Mouse (Mus musculus): Measurements from ENCODE around the gene Carm1.

Gene Carm1

GRCm38 (mm10) chr9:21617066-21617465 lies 70.4 kb downstream of the Carm1 start:
- DNase-seq: no peak

- no peak for DNase-seq
Observed at GRCm38 (mm10) chr9:21620229-21620628, 73.5 kb downstream of the Carm1 start.

GRCm38 (mm10) chr9:21622676-21623075 lies 76.0 kb downstream of the Carm1 start:
- DNase-seq: no peak

- DNase-seq: no peak
Observed at GRCm38 (mm10) chr9:21625342-21626339, 78.9 kb downstream of the Carm1 start.

GRCm38 (mm10) chr9:21626571-21626970 lies 79.9 kb downstream of the Carm1 start:
- no peak for DNase-seq

- no peak for DNase-seq
Observed at GRCm38 (mm10) chr9:21627145-21627795, 80.6 kb downstream of the Carm1 start.

GRCm38 (mm10) chr9:21630673-21631072 lies 84.0 kb downstream of the Carm1 start:
- DNase-seq: peak; percentile 55

- DNase-seq: no peak
Observed at GRCm38 (mm10) chr9:21633106-21633505, 86.4 kb downstream of the Carm1 start.

GRCm38 (mm10) chr9:21635639-21636038 lies 88.9 kb downstream of the Carm1 start:
- DNase-seq: peak; percentile 58

- DNase-seq: peak; percentile 67
Observed at GRCm38 (mm10) chr9:21639031-21639430, 92.3 kb downstream of the Carm1 start.
